Comparison of ENCODE assay signal across 20 mouse cellular contexts in the genomic region with DNA sequence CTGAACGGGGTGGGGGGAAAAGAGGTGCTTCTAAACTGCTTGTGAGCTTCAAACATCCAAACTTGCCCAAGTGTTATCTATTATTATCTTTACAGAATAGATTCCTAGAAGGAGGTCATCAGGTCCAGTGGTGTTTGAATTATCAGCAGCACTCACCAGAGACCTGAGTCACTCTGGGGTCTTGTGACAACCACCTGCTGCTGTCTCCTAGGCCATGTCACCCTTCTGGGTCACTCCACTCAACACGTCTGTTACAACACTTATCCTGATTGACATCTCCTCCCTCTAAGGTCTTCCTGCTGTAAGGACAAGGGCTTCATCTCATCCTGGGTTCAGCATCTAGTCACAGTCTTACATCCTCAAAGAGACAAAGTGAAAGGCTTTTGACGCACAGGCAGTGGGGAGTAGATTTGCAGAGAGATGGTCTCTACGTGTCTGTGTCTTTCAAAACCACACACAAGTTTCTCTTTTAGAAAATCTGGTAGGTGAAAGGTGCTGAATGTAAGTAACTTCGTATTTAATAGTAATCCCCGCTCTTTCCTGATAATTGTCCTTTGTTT.
"Had no signal": no experiment of that assay in that cellular context is flagged by ENCODE, and none has a peak within 500 bp of the region (broad histone marks: within the 10 kb centered on the region; RNA-seq: fewer than 3 reads in every experiment).

No protein-coding gene starts in this region.

- H3K27me3 ChIP-seq: kidney, embryonic 15.5 days; limb, embryonic 13.5 days; liver, embryonic 12.5 days; liver, embryonic 15.5 days; lung, embryonic 15.5 days; midbrain, embryonic 12.5 days; midbrain, embryonic 15.5 days had no signal

- H3K27ac ChIP-seq: kidney, embryonic 15.5 days; limb, embryonic 10.5 days; limb, embryonic 13.5 days; liver, embryonic 12.5 days; liver, embryonic 15.5 days; lung, embryonic 15.5 days; macrophage; midbrain, embryonic 12.5 days; midbrain, embryonic 15.5 days; stomach, postnatal 0 days had no signal

- H3K4me3 ChIP-seq: kidney, embryonic 15.5 days; limb, embryonic 10.5 days; limb, embryonic 13.5 days; liver, embryonic 12.5 days; liver, embryonic 15.5 days; lung, embryonic 15.5 days; midbrain, embryonic 12.5 days; midbrain, embryonic 15.5 days; myocyte had no signal

- H3K36me3 ChIP-seq: midbrain, embryonic 15.5 days had no signal

- H3K4me1 ChIP-seq: limb, embryonic 10.5 days; limb, embryonic 13.5 days; liver, embryonic 15.5 days; lung, embryonic 15.5 days; midbrain, embryonic 15.5 days had no signal

- H3K9me3 ChIP-seq: kidney, embryonic 15.5 days; limb, embryonic 10.5 days; limb, embryonic 13.5 days; liver, embryonic 12.5 days; liver, embryonic 15.5 days; lung, embryonic 15.5 days; midbrain, embryonic 12.5 days; midbrain, embryonic 15.5 days had no signal

- DNase-seq: kidney, adult 8-10 months; kidney, postnatal 10 days; kidney, postnatal 36 days; liver; lung, adult 18-20 months; lung, postnatal 14 days; right cerebral cortex, postnatal 14 days; right cerebral cortex, postnatal 4 days; thymus, postnatal 25 days had no signal
